Mouse (Mus musculus) testis, adult 2 months (tissue): ENCODE measurements around the gene Gm12184.

Source experiments
- CTCF ChIP-seq: fragments of 200-500 bp; IDR thresholded peaks from 2 replicates; pipeline ENCODE4 v1.5.1; 2012; ENCODE audit warnings: low read depth, mild to moderate bottlenecking, inconsistent platforms, low read length, moderate library complexity; ENCODE audit not compliant: control insufficient read depth, insufficient read depth, insufficient replicate concordance
- POLR2A ChIP-seq: fragments of 200-500 bp; IDR thresholded peaks from 2 replicates; pipeline ENCODE4 v1.6.1; 2012; ENCODE audit warnings: low read depth, mild to moderate bottlenecking, inconsistent platforms, low read length, moderate library complexity; ENCODE audit not compliant: control insufficient read depth

- TF ChIP-seq POLR2A (no peak), CTCF (no peak)
Measured at GRCm38 (mm10) chr11:48813782-48814181, 12.7 kb downstream of the Gm12184 start.
